Mouse (Mus musculus) stomach, embryonic 15.5 days (tissue): Measurements from ENCODE around the gene Agbl1. TPM values are rescaled to one million over a fixed set of nuclear protein-coding genes. Genes with fewer than 3 reads are reported as not detected.

Source experiments
- ATAC-seq: fragments of 200-750 bp; cut with Nextera tagmentation; 2 replicates; pipeline ENCODE4 v1.8.0; 2017; ENCODE audit warnings: low read depth, moderate number of reproducible peaks, moderate TSS enrichment; ENCODE audit not compliant: insufficient read depth, low FRiP score
- H3K27ac ChIP-seq: fragments of 300-500 bp; sonication (generic); 2 replicates; pipeline ENCODE4 v1.5.1; 2015; ENCODE audit warnings: mild to moderate bottlenecking, inconsistent platforms
- H3K27me3 ChIP-seq: fragments of 300-500 bp; sonication (generic); replicated peaks from 2 replicates; pipeline ENCODE4 v1.6.1; 2015; ENCODE audit warnings: inconsistent platforms
- H3K36me3 ChIP-seq: fragments of 300-500 bp; sonication (generic); 2 replicates; pipeline ENCODE4 v1.6.1; 2015; ENCODE audit warnings: inconsistent platforms
- H3K4me1 ChIP-seq: fragments of 300-500 bp; sonication (generic); 2 replicates; pipeline ENCODE4 v1.6.1; 2015; ENCODE audit warnings: inconsistent platforms
- H3K4me2 ChIP-seq: fragments of 300-500 bp; sonication (generic); 2 replicates; pipeline ENCODE4 v1.6.1; 2015; ENCODE audit warnings: mild to moderate bottlenecking, inconsistent platforms
- H3K4me3 ChIP-seq: fragments of 300-500 bp; sonication (generic); replicated peaks from 2 replicates; pipeline ENCODE4 v1.5.1; 2015; ENCODE audit warnings: inconsistent platforms
- H3K9ac ChIP-seq: fragments of 300-500 bp; sonication (generic); 2 replicates; pipeline ENCODE4 v1.6.1; 2015; ENCODE audit warnings: inconsistent platforms
- H3K9me3 ChIP-seq: fragments of 300-500 bp; sonication (generic); 2 replicates; pipeline ENCODE4 v1.6.1; 2016; ENCODE audit warnings: inconsistent platforms
- WGBS: fragments of 180-500 bp; shearing (Covaris S2); methylation state at CpG from one replicate; pipeline ENCODE4 v1.1.7; 2015; 5-methylcytosine and 5-hydroxymethylcytosine counted together
- polyA plus RNA-seq: library from polyadenylated mRNA; unstranded; fragments of >200 nt; fragmentation: Nextera tagmentation; extraction: Ambion mirVana; gene quantifications from 2 replicates; pipeline ENCODE4 v1.2.1, GENCODE M21; 2015

Agbl1 gene
- polyA plus RNA-seq, 1 experiment from 2014 or later = not detected

GRCm38 (mm10) chr7:76485546-76485945 is 255.9 kb downstream of the Agbl1 start:
- Histone ChIP-seq H3K4me2 (no peak overlapping the region), H3K9me3 (no peaks in the 10 kb centered on the region)

GRCm38 (mm10) chr7:76487519-76487918 is 257.8 kb downstream of the Agbl1 start:
- H3K4me3 ChIP-seq = no peak overlapping the region
- H3K27ac ChIP-seq = no peak overlapping the region
- H3K27me3 ChIP-seq = no peaks in the 10 kb centered on the region
- no peaks in the 10 kb centered on the region for H3K9me3 ChIP-seq
- H3K4me2 ChIP-seq = no peak overlapping the region
- ATAC-seq = no peak
- H3K36me3 ChIP-seq = no peaks in the 10 kb centered on the region
- H3K4me1 ChIP-seq = no peaks in the 10 kb centered on the region
- H3K9ac ChIP-seq = no peak overlapping the region
- 65% methylated on average over 5 of the region's 5 CpGs for WGBS

More at GRCm38 (mm10) chr7:76485546-76485945, 255.9 kb downstream of the Agbl1 start:
- Histone ChIP-seq H3K4me3 (no peak overlapping the region), H3K27ac (no peak overlapping the region), H3K4me1 (no peaks in the 10 kb centered on the region), H3K9ac (no peak overlapping the region), H3K36me3 (no peaks in the 10 kb centered on the region), H3K27me3 (no peaks in the 10 kb centered on the region)
- WGBS = 76% methylated on average over 2 of the region's 2 CpGs
- ATAC-seq = no peak

GRCm38 (mm10) chr7:76524291-76524690 is 294.6 kb downstream of the Agbl1 start:
- no peaks in the 10 kb centered on the region for H3K36me3 ChIP-seq
- H3K27me3 ChIP-seq = no peaks in the 10 kb centered on the region
- no peak overlapping the region for H3K4me3 ChIP-seq
- no peak for ATAC-seq
- 29% methylated on average over 3 of the region's 3 CpGs for WGBS
- no peak overlapping the region for H3K4me2 ChIP-seq
- no peaks in the 10 kb centered on the region for H3K9me3 ChIP-seq
- no peaks in the 10 kb centered on the region for H3K4me1 ChIP-seq
- H3K9ac ChIP-seq = no peak overlapping the region
- no peak overlapping the region for H3K27ac ChIP-seq

- Histone ChIP-seq H3K4me3 (no peak overlapping the region), H3K9me3 (no peaks in the 10 kb centered on the region), H3K27me3 (no peaks in the 10 kb centered on the region), H3K9ac (no peak overlapping the region), H3K4me2 (no peak overlapping the region), H3K27ac (no peak overlapping the region), H3K4me1 (no peaks in the 10 kb centered on the region), H3K36me3 (no peaks in the 10 kb centered on the region)
- ATAC-seq = peak; percentile 31; the same call in 1 of the 2 replicates
- WGBS = 42% methylated on average over 2 of the region's 2 CpGs
Observed at GRCm38 (mm10) chr7:76546456-76546855, 316.8 kb downstream of the Agbl1 start.

GRCm38 (mm10) chr7:76547313-76547712 is 317.6 kb downstream of the Agbl1 start:
- no peak for ATAC-seq
- no peaks in the 10 kb centered on the region for H3K36me3 ChIP-seq
- H3K4me3 ChIP-seq = no peak overlapping the region

DNA sequence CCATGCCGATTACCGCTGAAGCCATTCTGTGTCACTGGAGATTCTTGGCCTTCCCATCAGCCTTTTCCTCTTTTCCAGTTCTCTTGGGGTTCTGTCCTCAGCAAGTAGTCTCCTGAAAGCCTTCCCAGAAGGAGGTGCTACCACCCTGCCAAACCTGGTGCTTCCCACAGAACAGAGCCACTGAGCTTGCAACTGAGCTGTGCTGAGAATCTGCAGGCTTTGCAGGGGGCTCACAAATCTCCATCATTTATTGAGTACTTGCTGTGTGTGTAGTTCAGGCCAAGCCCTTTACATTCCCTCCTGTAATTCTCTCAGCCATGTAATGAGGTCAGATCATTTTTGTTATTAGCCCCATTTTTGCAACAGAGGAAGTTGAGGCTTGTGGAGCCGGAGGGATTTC is 322.2 kb downstream of the Agbl1 start:
- ATAC-seq = no peak
- no peak overlapping the region for H3K27ac ChIP-seq
- H3K36me3 ChIP-seq = no peaks in the 10 kb centered on the region
- WGBS = 67% methylated on average over 3 of the region's 3 CpGs
- no peak overlapping the region for H3K4me2 ChIP-seq
- H3K27me3 ChIP-seq = no peaks in the 10 kb centered on the region
- H3K9me3 ChIP-seq = no peaks in the 10 kb centered on the region
- H3K9ac ChIP-seq = no peak overlapping the region
- H3K4me1 ChIP-seq = no peaks in the 10 kb centered on the region
- H3K4me3 ChIP-seq = no peak overlapping the region

More at GRCm38 (mm10) chr7:76547313-76547712, 317.6 kb downstream of the Agbl1 start:
- H3K27ac ChIP-seq = no peak overlapping the region
- no peaks in the 10 kb centered on the region for H3K4me1 ChIP-seq
- H3K9me3 ChIP-seq = no peaks in the 10 kb centered on the region
- H3K9ac ChIP-seq = no peak overlapping the region
- H3K27me3 ChIP-seq = no peaks in the 10 kb centered on the region
- H3K4me2 ChIP-seq = no peak overlapping the region

DNA sequence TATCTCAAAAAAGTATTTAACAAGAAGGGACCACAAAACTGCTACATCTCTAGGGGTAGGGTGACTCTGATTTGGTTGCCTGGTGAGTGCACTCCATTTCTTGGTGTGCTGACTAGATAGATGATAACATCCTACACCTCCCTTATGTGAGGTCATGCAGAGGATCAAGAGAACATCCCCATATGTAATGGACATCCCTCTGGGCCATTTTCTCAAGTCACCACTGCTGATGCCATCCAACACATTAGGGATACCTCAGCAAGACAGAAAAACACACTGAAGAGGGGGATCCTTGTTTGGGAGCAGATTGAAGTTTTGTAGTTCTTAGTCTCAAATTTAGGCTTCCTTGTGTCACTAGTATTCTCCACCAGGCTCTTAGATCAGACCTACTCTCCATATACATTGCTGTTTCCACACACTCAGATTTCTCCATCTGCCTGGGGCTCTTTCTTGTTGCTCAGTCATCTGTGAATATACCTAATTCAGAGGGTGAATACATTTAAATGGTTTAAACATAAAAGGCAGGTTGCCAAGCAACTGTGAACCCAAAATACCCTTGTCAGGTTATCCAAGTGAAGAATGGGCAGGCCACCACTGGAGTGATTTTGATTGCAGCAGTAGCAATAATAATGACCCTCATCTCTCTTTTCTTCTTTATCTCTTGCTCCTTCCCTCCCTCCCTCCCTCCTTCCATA is 331.0 kb downstream of the Agbl1 start:
- ATAC-seq = no peak
- no peak overlapping the region for H3K4me2 ChIP-seq
- no peak overlapping the region for H3K9ac ChIP-seq
- no peak overlapping the region for H3K4me3 ChIP-seq
- no peaks in the 10 kb centered on the region for H3K9me3 ChIP-seq
- H3K27me3 ChIP-seq = no peaks in the 10 kb centered on the region
- no peak overlapping the region for H3K27ac ChIP-seq
- no peaks in the 10 kb centered on the region for H3K36me3 ChIP-seq
- H3K4me1 ChIP-seq = no peaks in the 10 kb centered on the region

DNA sequence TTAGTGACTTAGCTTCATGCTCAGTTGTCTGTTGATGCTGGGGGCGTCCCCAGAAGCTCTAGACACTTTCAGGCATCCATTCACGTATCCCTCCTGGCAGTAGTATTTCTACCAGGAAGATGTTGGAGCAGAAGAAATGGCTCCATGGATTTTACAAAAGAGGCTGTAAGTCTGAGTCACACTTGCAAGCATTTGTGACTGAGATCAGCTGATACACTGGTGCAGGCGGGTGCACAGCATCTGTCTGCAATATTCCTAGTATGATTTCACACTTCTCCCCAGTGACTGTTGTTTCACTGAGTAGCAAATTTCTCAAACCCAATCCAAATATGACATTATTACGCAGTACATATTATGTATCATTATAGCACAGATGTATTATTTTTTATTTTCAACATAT is 332.8 kb downstream of the Agbl1 start:
- Histone ChIP-seq H3K27me3 (no peaks in the 10 kb centered on the region), H3K36me3 (no peaks in the 10 kb centered on the region), H3K4me1 (no peaks in the 10 kb centered on the region), H3K9ac (no peak overlapping the region), H3K4me2 (no peak overlapping the region), H3K9me3 (no peaks in the 10 kb centered on the region), H3K27ac (no peak overlapping the region), H3K4me3 (no peak overlapping the region)
- WGBS = 75% methylated on average over 4 of the region's 4 CpGs
- no peak for ATAC-seq

- Histone ChIP-seq H3K4me2 (no peak overlapping the region), H3K27ac (no peak overlapping the region), H3K4me1 (no peaks in the 10 kb centered on the region), H3K4me3 (no peak overlapping the region), H3K9ac (no peak overlapping the region), H3K27me3 (no peaks in the 10 kb centered on the region), H3K9me3 (no peaks in the 10 kb centered on the region), H3K36me3 (no peaks in the 10 kb centered on the region)
- ATAC-seq = no peak
- 47% methylated on average over 5 of the region's 5 CpGs for WGBS
Observed at GRCm38 (mm10) chr7:76594566-76595079, 364.9 kb downstream of the Agbl1 start.

DNA sequence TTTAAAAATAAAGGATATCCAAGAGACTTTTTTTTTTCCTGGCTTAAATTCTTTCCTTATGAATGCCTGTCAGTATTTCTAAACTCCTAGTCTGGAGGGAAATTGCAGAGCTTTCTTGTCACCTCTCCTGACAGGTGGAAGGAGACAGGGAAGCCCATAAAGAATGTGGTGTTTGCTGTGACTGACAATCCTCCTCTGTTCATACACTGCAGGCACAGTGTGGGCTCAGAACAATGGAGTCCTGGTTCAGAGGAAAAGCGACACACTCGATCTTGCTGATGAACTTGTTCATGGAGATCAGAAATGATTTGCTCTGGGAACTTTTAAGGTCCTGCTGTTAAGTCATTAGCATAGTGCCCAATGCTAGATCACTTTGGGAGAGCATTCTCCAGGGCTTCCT is 368.1 kb downstream of the Agbl1 start:
- ATAC-seq = no peak
- H3K27ac ChIP-seq = no peak overlapping the region
- H3K9me3 ChIP-seq = no peaks in the 10 kb centered on the region
- 49% methylated on average over 2 of the region's 2 CpGs for WGBS
- H3K4me3 ChIP-seq = no peak overlapping the region
- H3K4me2 ChIP-seq = no peak overlapping the region
- no peaks in the 10 kb centered on the region for H3K36me3 ChIP-seq
- no peak overlapping the region for H3K9ac ChIP-seq
- H3K27me3 ChIP-seq = no peaks in the 10 kb centered on the region
- H3K4me1 ChIP-seq = no peaks in the 10 kb centered on the region

DNA sequence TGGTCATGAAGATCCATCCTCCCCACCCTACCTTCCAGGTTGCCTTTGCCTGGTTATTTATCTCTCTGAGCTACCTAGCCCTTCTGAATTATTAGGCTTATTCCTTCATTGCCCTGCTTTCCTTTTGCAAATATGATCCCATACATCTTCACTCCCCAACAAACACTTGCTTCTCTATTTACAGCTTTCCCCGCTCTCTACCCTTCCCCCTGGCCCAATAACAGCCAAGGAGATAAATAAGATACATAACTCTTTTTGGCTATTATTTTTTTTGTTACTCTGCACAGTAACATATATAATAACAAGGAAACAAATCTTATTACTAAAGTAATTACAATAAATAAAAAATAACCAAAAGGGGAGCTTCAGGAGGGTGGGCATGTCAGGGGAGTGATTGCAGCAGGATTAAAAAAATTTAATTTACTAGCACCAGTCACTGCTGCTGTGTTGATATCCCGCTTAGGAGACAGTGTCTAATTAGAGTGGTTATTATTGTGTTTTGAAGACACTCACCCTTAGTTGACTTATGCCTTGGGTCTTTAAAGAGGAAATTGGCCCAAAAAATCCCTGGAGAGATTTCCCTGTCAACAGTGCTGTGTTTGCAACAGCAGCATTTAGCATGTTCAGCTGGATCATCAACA is 370.5 kb downstream of the Agbl1 start:
- Histone ChIP-seq H3K4me1 (no peaks in the 10 kb centered on the region), H3K36me3 (no peaks in the 10 kb centered on the region), H3K9me3 (no peaks in the 10 kb centered on the region), H3K27me3 (no peaks in the 10 kb centered on the region), H3K4me3 (no peak overlapping the region), H3K4me2 (no peak overlapping the region), H3K27ac (no peak overlapping the region), H3K9ac (no peak overlapping the region)
- ATAC-seq = no peak
- 79% methylated on average over 2 of the region's 2 CpGs for WGBS

GRCm38 (mm10) chr7:76629528-76629927 is 399.8 kb downstream of the Agbl1 start:
- H3K4me2 ChIP-seq = no peak overlapping the region
- H3K4me3 ChIP-seq = no peak overlapping the region
- no peak overlapping the region for H3K27ac ChIP-seq
- H3K4me1 ChIP-seq = no peaks in the 10 kb centered on the region
- H3K9ac ChIP-seq = no peak overlapping the region
- ATAC-seq = no peak
- no peaks in the 10 kb centered on the region for H3K27me3 ChIP-seq
- no peaks in the 10 kb centered on the region for H3K36me3 ChIP-seq
- H3K9me3 ChIP-seq = no peaks in the 10 kb centered on the region
